In genomic region chr13:19152126-19152525, GRCm38 (mm10) we compare ENCODE assay signal across 28 mouse cellular contexts.
"Had no signal": no experiment of that assay in that cellular context is flagged by ENCODE, and none has a peak within 500 bp of the region (broad histone marks: within the 10 kb centered on the region; RNA-seq: fewer than 3 reads in every experiment).

No protein-coding gene starts in this region.

- H3K36me3 ChIP-seq: embryonic facial prominence, embryonic 10.5 days; embryonic facial prominence, embryonic 12.5 days; embryonic facial prominence, embryonic 13.5 days; embryonic facial prominence, embryonic 15.5 days; forebrain, embryonic 10.5 days; forebrain, embryonic 12.5 days had no signal

- ATAC-seq: forebrain, embryonic 13.5 days; forebrain, embryonic 14.5 days; forebrain, embryonic 15.5 days; forebrain, embryonic 16.5 days; forebrain, postnatal 0 days had no signal

- H3K27me3 ChIP-seq: embryonic facial prominence, embryonic 12.5 days; embryonic facial prominence, embryonic 13.5 days; embryonic facial prominence, embryonic 15.5 days; forebrain, embryonic 12.5 days; forebrain, embryonic 13.5 days; forebrain, embryonic 15.5 days had no signal

- H3K9ac ChIP-seq: embryonic facial prominence, embryonic 12.5 days; embryonic facial prominence, embryonic 13.5 days; embryonic facial prominence, embryonic 15.5 days; forebrain, embryonic 12.5 days; forebrain, embryonic 13.5 days; forebrain, embryonic 15.5 days; forebrain, postnatal 0 days had no signal

- DNase-seq: cerebellum, adult 8-10 months; cerebellum, adult 9-10 months; cerebellum, adult 9-11 months; cerebellum, postnatal 10 days; cerebellum, postnatal 14 days; cerebellum, postnatal 25 days; cerebellum, postnatal 36 days; embryo, embryonic 11 days; forebrain, postnatal 0 days; gastrocnemius, adult 2 months; gastrocnemius, postnatal 10 days; gastrocnemius, postnatal 14 days; gastrocnemius, postnatal 25 days; gastrocnemius, postnatal 36 days; heart, adult 11 months; heart, adult 18-20 months; heart, adult 2 months had no signal

- H3K4me2 ChIP-seq: embryonic facial prominence, embryonic 12.5 days; embryonic facial prominence, embryonic 13.5 days; embryonic facial prominence, embryonic 15.5 days; forebrain, embryonic 12.5 days; forebrain, embryonic 13.5 days; forebrain, embryonic 15.5 days had no signal

- H3K9me3 ChIP-seq: embryonic facial prominence, embryonic 10.5 days; embryonic facial prominence, embryonic 12.5 days; embryonic facial prominence, embryonic 13.5 days; embryonic facial prominence, embryonic 15.5 days; forebrain, embryonic 10.5 days; forebrain, embryonic 12.5 days; forebrain, embryonic 13.5 days; forebrain, embryonic 15.5 days had no signal

- H3K27ac ChIP-seq: embryonic facial prominence, embryonic 10.5 days; embryonic facial prominence, embryonic 12.5 days; embryonic facial prominence, embryonic 13.5 days; embryonic facial prominence, embryonic 15.5 days; forebrain, embryonic 10.5 days; forebrain, embryonic 12.5 days; forebrain, embryonic 13.5 days; forebrain, embryonic 15.5 days; gastrocnemius, adult 2 months; heart, adult 2 months had no signal

- H3K4me1 ChIP-seq: embryonic facial prominence, embryonic 10.5 days; embryonic facial prominence, embryonic 12.5 days; embryonic facial prominence, embryonic 13.5 days; embryonic facial prominence, embryonic 15.5 days; forebrain, embryonic 10.5 days; forebrain, embryonic 12.5 days; forebrain, embryonic 13.5 days; forebrain, embryonic 15.5 days had no signal

- H3K4me3 ChIP-seq: embryonic facial prominence, embryonic 10.5 days; embryonic facial prominence, embryonic 12.5 days; embryonic facial prominence, embryonic 13.5 days; embryonic facial prominence, embryonic 15.5 days; erythroblast, embryonic 14.5 days; forebrain, embryonic 10.5 days; forebrain, embryonic 12.5 days; forebrain, embryonic 13.5 days; forebrain, embryonic 15.5 days; gastrocnemius, adult 2 months; heart, adult 2 months had no signal
